Mouse (Mus musculus): Measurements from ENCODE around the gene Bcl2a1d.
"Not testable (repeated sequence)": the region's sequence is repeated elsewhere in the genome, so short reads cannot be mapped to it uniquely, and the experiment has no call there.

Bcl2a1d gene

GRCm38 (mm10) chr9:88731728-88732127 is at the start of gene Bcl2a1d:
Gene Bcl2a1d, minus strand, starts transcription at chr9:88731914.
- not testable (repeated sequence) for DNase-seq (ENCODE audit: low read depth)

GRCm38 (mm10) chr9:88770239-88770638 is 38.5 kb upstream of the Bcl2a1d start:
- not testable (repeated sequence) for DNase-seq (ENCODE audit: low read depth)

GRCm38 (mm10) chr9:88769470-88769869 is 37.8 kb upstream of the Bcl2a1d start:
- DNase-seq (ENCODE audit: low read depth): not testable (repeated sequence)

GRCm38 (mm10) chr9:88746687-88747086 is 15.0 kb upstream of the Bcl2a1d start:
- not testable (repeated sequence) for DNase-seq (ENCODE audit: low read depth)

- not testable (repeated sequence) for DNase-seq (ENCODE audit: low read depth)
Observed at GRCm38 (mm10) chr9:88746046-88746445, 14.3 kb upstream of the Bcl2a1d start.

- not testable (repeated sequence) for DNase-seq (ENCODE audit: low read depth)
Observed at GRCm38 (mm10) chr9:88735289-88735688, 3.6 kb upstream of the Bcl2a1d start.

- DNase-seq (ENCODE audit: low read depth): not testable (repeated sequence)
Observed at GRCm38 (mm10) chr9:88733182-88733581, 1.5 kb upstream of the Bcl2a1d start.

GRCm38 (mm10) chr9:88732334-88732733 is 620 bp upstream of the Bcl2a1d start:
- not testable (repeated sequence) for DNase-seq (ENCODE audit: low read depth)

GRCm38 (mm10) chr9:88728311-88728710 is 3.4 kb downstream of the Bcl2a1d start:
- not testable (repeated sequence) for DNase-seq (ENCODE audit: low read depth)

- DNase-seq (ENCODE audit: low read depth): not testable (repeated sequence)
Observed at GRCm38 (mm10) chr9:88721628-88722027, 10.1 kb downstream of the Bcl2a1d start.

- not testable (repeated sequence) for DNase-seq (ENCODE audit: low read depth)
Observed at GRCm38 (mm10) chr9:88719989-88720537, 11.7 kb downstream of the Bcl2a1d start, which contains the start of gene Mthfsl. Gene Mthfsl, minus strand, starts transcription at chr9:88720296.

GRCm38 (mm10) chr9:88719073-88719921 is 12.4 kb downstream of the Bcl2a1d start:
- not testable (repeated sequence) for DNase-seq (ENCODE audit: low read depth)

- not testable (repeated sequence) for DNase-seq (ENCODE audit: low read depth)
Observed at GRCm38 (mm10) chr9:88718593-88718992, 13.1 kb downstream of the Bcl2a1d start.

- not testable (repeated sequence) for DNase-seq (ENCODE audit: low read depth)
Observed at GRCm38 (mm10) chr9:88718140-88718539, 13.6 kb downstream of the Bcl2a1d start.

GRCm38 (mm10) chr9:88714515-88714914 is 17.2 kb downstream of the Bcl2a1d start:
- not testable (repeated sequence) for DNase-seq (ENCODE audit: low read depth)

GRCm38 (mm10) chr9:88712164-88712749 is 19.5 kb downstream of the Bcl2a1d start:
- DNase-seq (ENCODE audit: low read depth): not testable (repeated sequence)

- DNase-seq (ENCODE audit: low read depth): not testable (repeated sequence)
Observed at GRCm38 (mm10) chr9:88710910-88711438, 20.7 kb downstream of the Bcl2a1d start.

- not testable (repeated sequence) for DNase-seq (ENCODE audit: low read depth)
Observed at GRCm38 (mm10) chr9:88710439-88710838, 21.3 kb downstream of the Bcl2a1d start.

GRCm38 (mm10) chr9:88709794-88710193 is 21.9 kb downstream of the Bcl2a1d start:
- DNase-seq (ENCODE audit: low read depth): not testable (repeated sequence)

- DNase-seq (ENCODE audit: low read depth): no peak
Observed at GRCm38 (mm10) chr9:88709304-88709703, 22.4 kb downstream of the Bcl2a1d start.

- no peak for DNase-seq (ENCODE audit: low read depth)
Observed at GRCm38 (mm10) chr9:88706700-88707099, 25.0 kb downstream of the Bcl2a1d start.

GRCm38 (mm10) chr9:88705157-88705556 is 26.6 kb downstream of the Bcl2a1d start:
- DNase-seq (ENCODE audit: low read depth): not testable (repeated sequence)
